Mouse (Mus musculus) common myeloid progenitor, adult 5-6 weeks (primary cell): ENCODE results near the gene Rabep1. TPM values are rescaled to one million over a fixed set of nuclear protein-coding genes. Genes with fewer than 3 reads are reported as not detected.

Source experiments
- ATAC-seq: replicated peaks from 2 replicates; pipeline ENCODE4 v1.8.0; 2016; ENCODE audit warnings: low read depth, mild to moderate bottlenecking, moderate TSS enrichment, inconsistent platforms; ENCODE audit not compliant: poor library complexity, severe bottlenecking
- total RNA-seq: library from RNA; stranded (forward); fragments of 200-1000, 187-1606 nt; gene quantifications from 2 replicates; pipeline ENCODE4 v1.2.3, GENCODE M21; 2017

Gene Rabep1
- total RNA-seq, 1 experiment from 2014 or later, result 63.2 TPM

DNA sequence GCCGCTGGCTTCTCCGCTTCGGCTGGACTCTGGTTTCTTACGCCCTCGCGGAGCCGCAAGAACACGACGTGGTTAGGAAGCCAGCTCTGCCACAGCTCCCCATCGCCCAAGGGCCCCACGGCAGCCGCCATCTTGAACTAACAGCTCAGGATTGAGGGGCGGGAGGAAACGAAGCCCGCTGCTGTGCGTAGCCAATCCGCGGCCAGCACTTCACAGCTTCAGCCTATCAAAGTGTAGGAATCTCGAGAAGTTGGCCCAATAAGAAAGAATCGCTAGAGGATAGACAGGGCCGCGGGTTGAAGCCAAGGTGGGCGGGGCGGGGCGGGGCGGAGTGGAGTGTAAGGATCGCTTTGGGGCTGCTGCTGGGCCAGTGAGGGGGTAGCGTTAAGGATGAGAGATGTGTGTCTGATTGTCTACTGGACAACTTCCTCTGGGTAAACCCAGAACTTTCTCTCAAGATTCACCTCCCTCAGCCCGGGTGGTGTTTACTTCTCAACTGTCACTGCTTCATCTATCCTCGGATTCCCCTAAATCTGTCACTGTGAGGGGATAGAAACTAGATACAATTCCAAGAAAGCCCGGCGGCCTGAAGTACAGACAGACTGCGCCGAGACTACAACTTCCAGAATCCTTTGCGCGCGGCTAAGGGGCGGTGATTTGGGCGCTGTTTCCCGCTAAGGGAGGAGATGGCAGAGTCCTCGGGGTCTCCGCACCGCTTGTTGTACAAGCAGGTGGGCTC, 125.4 kb downstream of the Rabep1 start, which contains the start of the genes Nup88 and Rpain:
TSS of gene Nup88 (minus strand) at position 153 of the 739 bp plus-strand sequence.
TSS of gene Rpain (plus strand) at position 393 of the 739 bp plus-strand sequence.
- ATAC-seq, result peak; percentile 82

DNA sequence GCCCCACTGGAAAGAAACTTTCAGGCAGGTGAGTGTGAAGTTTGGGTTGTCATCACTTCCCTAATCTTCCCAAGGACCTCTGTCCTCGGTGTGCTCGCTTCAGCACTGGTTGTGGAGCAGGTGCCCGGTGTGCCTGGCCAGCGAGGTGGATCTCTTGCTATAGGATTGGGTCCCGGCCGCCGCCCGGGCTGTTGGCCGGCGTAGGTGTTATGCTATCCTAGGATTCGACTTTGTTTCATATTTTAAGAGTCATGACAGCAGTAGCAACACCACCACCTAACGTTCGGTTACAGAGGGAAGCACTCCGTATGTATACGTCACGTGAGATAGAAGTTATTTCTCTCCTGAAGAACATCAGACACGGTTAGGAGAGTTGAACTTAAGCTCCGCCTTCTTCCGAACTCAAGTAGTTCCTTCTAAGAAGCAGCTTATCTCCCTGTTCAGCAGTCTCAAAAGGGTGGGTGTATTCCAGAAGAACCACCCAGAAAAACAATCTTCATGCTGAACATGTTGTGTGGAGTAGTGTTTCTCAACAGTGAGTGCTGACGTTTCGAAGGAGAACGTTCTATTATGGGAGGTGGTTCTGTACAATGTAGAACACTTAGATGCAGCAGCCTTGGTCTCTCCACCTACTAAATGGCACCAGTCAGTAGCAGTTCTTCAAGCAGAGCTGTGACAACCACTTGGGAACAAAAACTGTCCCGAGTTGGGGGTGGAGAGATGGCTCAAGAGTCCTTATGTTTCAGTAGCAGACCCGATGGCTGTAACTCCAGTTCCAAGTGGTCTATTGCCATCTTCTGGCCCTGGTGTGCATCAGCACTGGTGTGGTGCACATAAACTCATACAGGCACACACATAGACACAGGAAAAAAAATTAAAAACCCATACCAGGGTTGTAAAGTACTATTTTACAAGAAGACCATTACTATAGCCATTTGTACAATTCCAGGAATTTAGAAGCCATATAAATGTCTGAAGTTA, 126.3 kb downstream of the Rabep1 start:
- peak; percentile 60 for ATAC-seq

DNA sequence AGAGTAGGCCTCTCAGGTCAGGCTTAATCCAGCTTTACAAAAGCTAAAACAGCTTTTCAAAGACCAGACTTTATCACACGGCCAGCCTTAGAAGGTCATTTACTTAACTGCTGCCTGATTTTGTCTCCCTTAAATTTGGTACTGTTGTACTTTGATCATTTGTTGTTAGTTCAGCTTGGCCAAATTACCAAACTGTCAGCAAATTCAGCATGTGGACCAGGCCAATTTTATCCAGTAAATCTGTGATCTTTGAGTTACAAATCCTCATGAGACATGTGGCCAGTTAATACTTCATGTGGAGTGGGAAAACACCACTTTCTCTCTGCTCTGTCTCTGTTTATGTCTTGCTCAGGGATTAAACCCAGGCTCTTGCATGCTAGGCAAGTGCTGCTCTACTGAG, 128.0 kb downstream of the Rabep1 start:
- ATAC-seq, result no peak

DNA sequence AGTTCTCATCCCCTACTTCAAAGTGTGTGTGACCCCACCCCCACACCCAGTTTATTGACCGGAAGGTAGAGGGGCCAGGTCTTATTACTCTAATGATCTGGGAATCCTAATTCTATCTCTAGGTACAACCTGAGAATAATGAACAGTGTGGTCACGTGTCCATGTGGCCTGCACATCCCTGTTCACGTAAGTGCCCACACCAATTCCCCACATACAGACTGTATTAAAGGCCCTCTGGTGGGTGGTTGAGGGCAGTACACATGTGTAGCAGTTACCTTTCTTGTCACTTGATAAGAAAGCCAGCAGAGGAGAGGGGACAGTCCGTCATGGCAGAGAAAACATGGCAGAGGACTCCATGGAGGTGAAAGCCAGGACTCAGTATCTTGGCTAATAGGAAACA, 129.4 kb downstream of the Rabep1 start:
- ATAC-seq, result no peak

DNA sequence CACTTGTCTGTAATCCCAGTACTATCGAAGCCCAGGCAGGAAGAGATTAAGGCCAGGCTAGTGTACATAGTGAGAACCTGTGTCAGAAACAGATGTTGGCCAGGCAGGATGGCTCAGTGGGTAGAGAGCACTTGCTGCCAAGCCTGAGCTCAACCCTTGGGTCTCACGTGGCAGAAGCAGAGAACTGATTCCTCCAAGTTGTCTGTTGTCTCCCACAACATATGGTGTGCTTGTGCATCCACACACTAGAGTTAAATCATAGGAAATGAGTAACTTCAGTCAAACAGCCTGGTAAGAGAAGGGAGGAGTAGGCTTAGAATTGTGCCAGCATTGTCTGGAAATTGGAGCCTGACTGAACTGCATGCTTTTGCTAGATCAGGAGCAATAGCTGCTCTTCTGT, 130.6 kb downstream of the Rabep1 start:
- ATAC-seq, result no peak

DNA sequence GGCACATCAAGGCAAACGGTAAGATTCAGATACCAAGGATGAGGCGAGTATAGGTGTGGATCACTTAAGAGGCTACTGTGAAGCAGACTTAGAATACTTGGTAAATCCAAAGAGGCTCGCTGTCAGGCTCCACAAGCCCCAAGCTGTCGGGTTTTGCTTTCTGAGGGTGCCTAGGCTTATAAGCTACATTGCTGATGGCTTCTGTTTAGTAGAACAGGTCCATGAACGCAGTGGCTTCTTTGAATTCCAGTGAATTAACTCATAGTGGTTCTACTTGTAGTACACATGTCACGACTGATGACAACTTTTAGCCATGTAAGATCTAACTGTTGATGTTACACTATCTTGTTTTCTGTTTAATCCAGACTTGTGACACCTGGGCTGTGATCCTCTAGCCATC, 132.7 kb downstream of the Rabep1 start:
- ATAC-seq, result no peak

DNA sequence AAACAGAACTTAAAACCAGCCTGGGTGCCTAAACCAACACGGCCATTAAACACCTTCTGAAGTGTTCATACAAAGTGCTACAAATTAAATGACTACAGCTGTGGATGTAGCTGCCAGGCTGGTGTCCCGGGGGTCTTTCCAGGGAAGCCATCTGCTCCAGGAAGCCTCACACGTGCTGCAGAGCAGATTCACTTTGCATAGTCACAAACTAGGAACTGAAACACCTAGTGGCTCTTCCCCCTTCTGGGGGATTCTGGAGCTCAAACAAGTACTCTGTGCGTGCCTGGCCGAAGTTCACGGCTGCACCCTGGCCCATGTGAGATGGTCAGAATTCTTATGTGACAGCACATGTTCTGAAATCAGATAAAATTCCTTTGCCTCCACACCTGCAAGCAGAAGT, 135.7 kb downstream of the Rabep1 start:
- ATAC-seq, result no peak

DNA sequence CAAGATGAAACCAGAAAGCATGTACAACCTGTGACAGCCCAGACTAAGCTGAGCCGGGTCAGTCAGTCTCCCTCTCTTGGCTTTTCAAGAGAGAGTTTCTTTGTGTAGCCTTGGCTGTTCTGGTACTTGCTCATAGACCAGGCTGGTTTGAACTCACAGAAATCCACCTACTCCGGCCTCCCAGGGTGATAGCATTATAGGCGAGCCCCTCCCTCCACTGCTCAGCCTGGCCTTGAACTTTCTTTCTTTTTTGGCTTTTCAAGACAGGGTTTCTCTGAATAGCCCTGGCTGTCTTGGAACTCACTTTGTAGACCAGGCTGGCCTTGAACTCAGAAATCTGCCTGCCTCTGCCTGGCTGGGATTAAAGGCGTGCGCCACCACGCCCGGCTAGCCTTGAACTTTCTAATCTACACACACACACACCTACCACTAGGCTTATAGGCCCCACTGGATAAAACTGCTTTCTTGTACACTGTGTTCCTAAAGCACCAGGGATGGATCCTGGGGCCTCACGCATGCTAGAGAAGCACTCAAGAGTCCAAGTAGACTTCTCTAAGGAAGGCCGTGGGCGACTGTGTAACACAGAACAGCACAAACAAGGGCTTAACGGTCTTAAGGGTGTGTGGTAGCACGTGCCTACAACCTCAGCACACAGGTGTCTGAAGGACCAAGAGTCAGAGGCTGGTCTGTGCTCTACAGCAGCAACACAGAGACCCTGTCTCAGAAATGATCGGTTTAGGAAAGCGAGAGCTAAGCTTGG, 136.4 kb downstream of the Rabep1 start:
- ATAC-seq, result no peak

DNA sequence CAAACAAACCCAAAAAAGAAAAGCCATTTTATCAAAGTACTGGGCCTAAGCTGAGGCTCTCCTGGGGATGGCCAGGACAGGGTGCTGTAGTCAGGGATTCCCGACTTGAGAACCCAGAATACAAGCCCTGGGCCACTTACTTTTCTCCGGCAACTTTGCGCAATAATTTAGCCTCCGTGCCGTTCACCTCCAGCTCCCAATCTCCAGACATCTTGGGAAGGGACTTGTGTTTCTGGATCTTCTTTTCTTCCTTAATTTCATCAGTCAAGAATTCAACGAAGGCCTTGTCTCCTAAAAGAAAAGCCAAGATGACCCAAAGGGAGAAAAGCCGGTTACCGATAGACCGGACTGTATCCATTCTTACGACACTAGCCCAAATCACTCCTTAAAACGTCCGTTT, 137.5 kb downstream of the Rabep1 start:
- no peak for ATAC-seq

DNA sequence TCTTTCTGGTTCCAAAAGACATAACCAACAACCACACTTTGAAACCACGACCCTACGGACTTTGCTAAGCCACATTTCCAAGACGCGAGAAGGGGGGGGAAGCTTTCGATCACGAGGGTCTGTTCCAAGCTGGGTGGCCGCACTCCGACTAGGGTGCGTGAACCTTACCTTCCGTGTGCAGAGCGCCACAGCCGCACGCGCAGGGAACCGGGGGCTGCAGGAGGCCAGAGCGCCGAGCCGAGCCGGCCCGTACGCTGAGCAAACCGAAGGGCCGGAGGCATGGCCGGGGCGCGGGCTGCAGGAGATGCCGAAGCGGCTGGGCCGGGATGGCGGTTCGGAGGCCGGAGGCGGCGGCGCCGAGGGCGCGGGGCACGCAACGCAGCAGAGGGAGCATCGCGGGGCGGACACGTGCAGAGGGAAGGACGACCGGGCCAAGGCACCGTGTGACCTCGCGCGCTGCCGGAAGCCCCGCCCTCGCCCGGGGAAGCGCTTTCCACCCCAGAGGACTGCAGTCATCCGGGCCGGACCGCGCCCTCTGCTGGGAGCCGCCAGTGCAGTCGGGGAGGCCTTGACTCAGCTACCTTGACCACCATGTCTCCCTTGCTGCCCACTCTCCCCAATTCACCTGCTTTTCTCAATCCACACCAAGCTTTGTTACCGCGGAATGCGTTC, 138.1 kb downstream of the Rabep1 start, which contains the start of gene C1qbp:
TSS of gene C1qbp (minus strand) at position 470 of the 672 bp plus-strand sequence.
- ATAC-seq, result peak; percentile 99

Other genes with a start within 250 kb of the Rabep1 start
- gene 4930544D05Rik, start 228.9 kb upstream of the Rabep1 start, total RNA-seq, result not detected in 2 replicates
- gene Chrne, start 225.6 kb upstream of the Rabep1 start, total RNA-seq, result 0.37 TPM in 1 of 2 replicates, not detected in the other
- 0.58 and 3.2 TPM in 2 replicates for gene Gp1ba, start 205.7 kb upstream of the Rabep1 start, total RNA-seq
- 56.9 and 65.8 TPM in 2 replicates for gene Rnf167, start 197.5 kb upstream of the Rabep1 start, total RNA-seq
- gene Slc25a11, start 197.3 kb upstream of the Rabep1 start, total RNA-seq, result 52.5 and 60.6 TPM in 2 replicates
- 437 and 465 TPM in 2 replicates for gene Pfn1, start 190.1 kb upstream of the Rabep1 start, total RNA-seq
- 8.9 and 10.0 TPM in 2 replicates for gene Eno3, start 187.6 kb upstream of the Rabep1 start, total RNA-seq
- gene Spag7, start 175.4 kb upstream of the Rabep1 start, total RNA-seq, result 43.2 and 53.2 TPM in 2 replicates
- 5.3 and 13.3 TPM in 2 replicates for gene Camta2, start 156.7 kb upstream of the Rabep1 start, total RNA-seq
- not detected in 2 replicates for gene Inca1, start 144.6 kb upstream of the Rabep1 start, total RNA-seq
- gene Kif1c, start 144.2 kb upstream of the Rabep1 start, total RNA-seq, result 4.7 and 8.6 TPM in 2 replicates
- 2.3 and 4.2 TPM in 2 replicates for gene Zfp3, start 80.6 kb upstream of the Rabep1 start, total RNA-seq
- gene Scimp, start 32.2 kb upstream of the Rabep1 start, total RNA-seq, result not detected in 2 replicates
- gene Nup88, start 125.2 kb downstream of the Rabep1 start, total RNA-seq, result 142 and 213 TPM in 2 replicates
- gene Rpain, start 125.4 kb downstream of the Rabep1 start, total RNA-seq, result 35.1 and 40.1 TPM in 2 replicates
- gene C1qbp, start 138.2 kb downstream of the Rabep1 start, total RNA-seq, result 122 and 128 TPM in 2 replicates
- gene Dhx33, start 159.7 kb downstream of the Rabep1 start, total RNA-seq, result 49.7 and 49.9 TPM in 2 replicates
- 38.3 and 42.7 TPM in 2 replicates for gene Mis12, start 174.8 kb downstream of the Rabep1 start, total RNA-seq
- 19.3 and 23.9 TPM in 2 replicates for gene Derl2, start 175.1 kb downstream of the Rabep1 start, total RNA-seq
- 0.09 TPM in 1 of 2 replicates, not detected in the other for gene 6330403K07Rik, start 188.7 kb downstream of the Rabep1 start, total RNA-seq